Mouse (Mus musculus): Measurements from ENCODE around the gene Clint1.

- TF ChIP-seq CTCF (IDR thresholded peaks at IDR 0.05) (no peak), EP300 (IDR thresholded peaks at IDR 0.05) (0 out of 2 replicates have a peak, but pooled peaks have one; percentile 21)
These were observed 508 bp downstream of the Clint1 start for GRCm38 (mm10) chr11:45852124-45852994.
